Mouse (Mus musculus) ES-E14 (cell line): ENCODE measurements around the gene Smco4.

Source experiments
- MAFK ChIP-seq: IDR thresholded peaks from 2 replicates; pipeline ENCODE4 v1.6.1; 2014; ENCODE audit warnings: mild to moderate bottlenecking, low read depth, low read length, inconsistent platforms; ENCODE audit not compliant: insufficient read depth
- ZNF384 ChIP-seq: IDR thresholded peaks from 2 replicates; pipeline ENCODE4 v1.6.1; 2012; ENCODE audit warnings: low read depth, low read length, inconsistent platforms

GRCm38 (mm10) chr9:15594148-15594547 lies 100.9 kb downstream of the Smco4 start:
- TF ChIP-seq MAFK (no peak), ZNF384 (no peak)
